Mouse (Mus musculus): ENCODE results near the gene Itga11.

DNA sequence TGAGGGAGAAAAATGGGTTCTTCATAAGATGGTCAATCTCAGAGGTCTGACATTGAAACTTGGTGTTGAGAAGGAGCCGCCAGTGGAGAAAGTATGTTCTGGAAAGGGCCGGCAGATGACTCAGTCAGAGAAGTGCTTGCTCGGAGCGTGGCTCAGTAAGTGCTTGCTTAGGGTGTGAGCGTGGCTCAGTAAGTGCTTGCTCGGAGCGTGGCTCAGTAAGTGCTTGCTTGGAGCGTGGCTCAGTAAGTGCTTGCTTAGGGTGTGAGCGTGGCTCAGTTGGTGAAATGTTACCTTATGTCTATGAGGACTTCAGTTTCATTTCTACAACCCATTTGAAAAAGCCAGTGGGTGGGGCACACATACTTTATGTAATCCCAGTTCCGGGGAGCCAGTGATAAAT is 12.1 kb downstream of the Itga11 start:
- TF ChIP-seq NELFE (IDR thresholded peaks at IDR 0.05; ENCODE audit: low read depth, low read length), result no peak
- TF ChIP-seq MAZ (IDR thresholded peaks at IDR 0.05; ENCODE audit: low read depth, low read length), result no peak
- no peak for TF ChIP-seq KAT2A (IDR thresholded peaks at IDR 0.05; ENCODE audit: insufficient replicate concordance, low read length)
- no peak for TF ChIP-seq CTCF (conservative IDR thresholded peaks at IDR 0.05 in 1 of 2, IDR thresholded peaks at IDR 0.05 in 1 of 2; ENCODE audit: low read depth in 2 of 2, low read length in 2 of 2)
- TF ChIP-seq RCOR1 (conservative IDR thresholded peaks at IDR 0.05; ENCODE audit: low read depth, low read length), result no peak
- no peak for TF ChIP-seq SIN3A (IDR thresholded peaks at IDR 0.05; ENCODE audit: low read length)
- no peak for TF ChIP-seq HCFC1 (IDR thresholded peaks at IDR 0.05; ENCODE audit: low read depth, low read length)

All from CH12.LX (cell line).